Mouse (Mus musculus) liver (tissue): ENCODE measurements around the gene Fgr.
"Not testable (repeated sequence)": the region's sequence is repeated elsewhere in the genome, so short reads cannot be mapped to it uniquely, and the experiment has no call there.

Source experiments
- DNase-seq: peaks from one replicate; pipeline ENCODE4 v3.0.0-alpha.2; 2020; ENCODE audit warnings: mixed read lengths

Gene Fgr

DNA sequence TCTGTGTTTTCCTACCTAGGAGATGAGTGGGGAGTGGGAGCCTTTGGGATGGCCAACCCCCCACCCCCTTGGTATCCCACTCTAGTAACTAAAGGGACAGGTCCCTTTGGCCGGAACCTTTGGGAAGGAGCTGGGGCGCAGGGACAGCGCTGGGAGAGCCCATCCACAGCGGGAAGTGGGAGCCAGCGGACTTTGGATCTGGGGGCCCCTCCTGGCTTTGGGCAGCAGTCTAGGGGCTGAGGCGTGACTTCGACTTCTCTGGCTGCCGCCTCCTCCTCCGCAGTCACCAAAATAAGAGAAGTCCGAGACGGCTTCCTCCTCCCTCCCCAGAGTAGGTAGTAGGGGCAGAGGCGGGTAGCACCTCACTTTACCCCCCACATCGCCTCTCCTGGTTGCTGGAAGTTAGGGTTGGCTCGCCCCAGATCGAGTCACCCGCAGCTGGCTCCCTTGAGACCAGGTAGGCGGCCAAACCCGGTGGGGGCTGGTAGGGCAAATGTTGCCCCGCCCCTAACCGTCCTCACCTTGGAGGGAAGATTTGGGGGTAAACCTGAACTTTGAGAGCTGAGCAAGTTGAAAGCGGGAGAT is at the start of gene Fgr:
Gene Fgr (plus strand): TSS at position 282 of the 585 bp plus-strand sequence.
- DNase-seq = no peak

DNA sequence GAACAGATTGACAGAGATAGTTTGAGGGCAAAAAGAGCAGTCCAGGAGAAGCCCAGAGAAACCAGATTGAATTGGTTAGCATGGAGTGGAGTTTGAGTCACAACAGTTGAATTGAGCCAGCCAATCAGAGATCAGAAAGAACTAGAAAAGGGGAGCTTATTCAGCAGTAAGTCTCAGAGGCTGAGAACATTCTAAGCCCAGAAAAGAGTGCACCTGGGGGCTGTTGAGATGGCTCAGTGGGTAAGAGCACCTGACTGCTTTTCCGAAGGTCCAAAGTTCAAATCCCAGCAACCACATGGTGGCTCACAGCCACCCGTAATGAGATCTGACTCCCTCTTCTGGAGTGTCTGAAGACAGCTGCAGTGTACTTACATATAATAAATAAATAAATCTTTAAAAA is 47.4 kb upstream of the Fgr start:
- not testable (repeated sequence) for DNase-seq

DNA sequence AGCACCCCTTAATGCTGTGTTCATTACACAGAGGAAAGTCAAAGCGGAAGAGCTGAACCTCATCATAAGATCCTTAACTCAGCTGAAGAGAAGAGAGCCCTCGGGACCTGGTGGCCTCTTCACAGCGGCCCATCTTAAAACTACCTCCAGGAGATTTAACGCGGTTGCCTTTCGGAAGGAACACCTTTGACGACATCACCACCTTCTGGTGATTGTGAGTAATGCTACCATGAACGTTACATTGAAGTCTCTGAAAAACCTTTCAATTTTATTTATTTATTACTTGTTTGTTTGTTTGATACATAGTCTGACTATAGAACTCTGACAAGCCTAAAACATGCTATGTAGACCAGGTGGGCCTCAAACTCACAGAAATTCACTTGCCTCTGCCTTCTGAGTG is 43.1 kb upstream of the Fgr start:
- DNase-seq = no peak

DNA sequence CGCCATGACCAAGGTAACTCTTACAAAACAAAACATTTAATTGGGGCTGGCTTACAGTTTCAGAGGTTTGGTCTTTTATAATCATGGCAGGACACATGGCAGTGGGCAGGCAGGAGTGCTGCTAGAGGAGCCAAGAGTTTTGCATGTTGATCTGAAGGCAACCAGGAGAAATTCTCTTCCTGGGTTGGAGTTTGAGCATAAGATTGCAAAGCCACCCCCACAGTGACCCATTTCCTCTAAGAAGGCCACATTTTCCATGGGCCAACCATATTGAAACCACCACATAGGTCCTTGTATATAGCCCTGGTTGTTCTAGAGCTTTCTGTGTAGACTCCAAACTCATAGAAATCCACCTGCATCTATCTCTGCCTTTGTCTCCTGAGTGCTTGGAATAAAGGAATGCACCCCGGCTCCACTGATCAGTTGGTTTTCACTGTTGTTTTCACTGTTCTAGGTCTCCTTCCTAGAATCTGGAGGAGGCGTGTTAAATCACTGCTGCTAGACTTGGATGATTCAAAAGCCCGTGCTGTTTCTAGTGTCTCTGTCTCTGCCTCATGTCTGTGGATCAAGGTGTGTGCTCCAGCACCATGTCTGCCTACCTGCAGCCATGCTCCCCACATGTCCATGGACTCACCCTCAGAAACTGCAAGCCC is 41.0 kb upstream of the Fgr start:
- DNase-seq = no peak

DNA sequence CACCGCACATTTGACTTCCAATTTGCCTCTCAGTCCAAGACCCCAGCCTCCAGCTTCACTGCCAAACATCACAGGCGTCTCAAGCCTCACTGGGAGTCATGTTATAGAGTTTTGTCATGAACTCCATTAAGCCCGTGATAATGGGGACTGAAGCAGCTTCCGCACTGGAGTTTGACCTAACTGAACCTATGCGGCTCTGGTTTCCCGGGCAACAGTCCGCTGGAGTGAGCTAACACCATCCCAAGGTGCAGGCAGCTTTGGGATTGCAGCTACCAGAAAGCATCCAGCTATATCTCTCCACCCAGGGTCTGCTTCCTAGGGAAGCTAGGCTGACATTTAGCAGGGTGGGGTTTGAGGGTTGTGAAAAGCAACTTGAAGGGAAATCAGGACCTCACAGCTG is 39.3 kb upstream of the Fgr start:
- peak; percentile 22 for DNase-seq

DNA sequence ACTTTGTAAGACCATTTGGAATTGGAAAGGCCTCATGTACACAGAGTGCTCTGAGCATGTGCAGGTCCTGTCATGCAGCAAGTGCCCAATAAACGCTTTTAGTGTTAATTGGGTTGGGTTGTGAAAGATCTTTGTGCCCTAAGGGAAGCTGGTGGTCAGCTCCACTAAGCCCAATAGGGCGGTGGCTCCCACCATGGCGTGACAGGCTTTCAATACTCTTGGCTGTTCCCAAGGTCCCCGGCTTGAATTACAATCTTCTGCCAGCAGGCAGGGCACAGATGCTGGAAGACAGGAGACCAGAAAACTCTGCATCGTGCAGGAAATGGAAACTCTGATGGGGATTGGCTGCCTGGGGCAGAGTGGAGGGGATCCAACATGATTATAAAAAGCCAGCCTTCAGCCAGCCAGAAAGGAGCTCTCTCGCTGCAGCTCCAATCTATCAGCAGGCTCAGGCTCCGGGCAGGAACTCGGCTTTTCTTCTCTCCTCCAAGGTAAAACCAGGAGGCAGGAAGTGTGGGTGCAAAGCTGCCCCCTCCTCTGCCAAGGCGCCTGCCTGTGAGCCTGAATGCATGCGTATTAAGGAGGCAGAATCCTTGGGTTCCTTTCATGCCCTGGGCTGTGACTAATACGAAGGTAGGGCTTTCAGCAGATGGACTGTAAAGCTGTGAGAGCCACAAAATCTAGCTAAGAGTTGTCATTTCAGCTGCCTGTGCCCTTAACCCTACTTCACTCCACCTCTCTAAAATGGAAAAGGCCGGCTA is 35.5 kb upstream of the Fgr start:
- no peak for DNase-seq

DNA sequence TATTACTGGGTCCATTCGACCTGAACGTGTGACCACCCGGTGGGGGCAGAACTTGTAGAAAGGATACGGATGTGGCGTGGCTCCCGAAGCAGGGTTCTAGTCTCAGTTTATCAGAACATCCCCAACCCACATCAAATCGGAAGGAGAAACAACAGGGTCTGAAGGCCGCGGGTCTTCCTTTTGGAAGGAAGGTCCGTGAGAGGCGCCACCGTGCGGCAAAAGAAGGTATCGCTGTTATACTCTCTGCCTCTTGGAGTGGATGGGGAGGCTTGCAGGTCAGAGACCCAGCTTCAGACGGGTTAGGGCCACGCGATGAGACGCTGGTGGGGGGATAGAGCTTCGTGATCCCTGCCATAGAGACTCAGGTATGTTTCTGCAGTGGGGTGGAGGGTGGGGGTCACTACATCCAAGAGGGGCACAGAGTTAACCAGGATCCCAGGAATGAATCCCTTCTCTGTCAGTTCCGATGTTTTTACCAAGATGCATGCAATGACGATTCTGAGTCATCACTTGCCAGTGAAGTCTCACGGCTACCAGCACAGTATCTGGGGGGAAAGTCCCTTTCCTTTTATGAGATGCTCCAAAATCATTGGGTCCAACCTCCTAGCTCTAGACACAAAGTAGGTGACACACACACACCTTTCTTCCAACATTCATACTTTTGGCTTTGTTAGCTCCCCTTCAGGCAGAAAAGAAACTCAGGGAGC is 34.3 kb upstream of the Fgr start:
- peak; percentile 72 for DNase-seq

DNA sequence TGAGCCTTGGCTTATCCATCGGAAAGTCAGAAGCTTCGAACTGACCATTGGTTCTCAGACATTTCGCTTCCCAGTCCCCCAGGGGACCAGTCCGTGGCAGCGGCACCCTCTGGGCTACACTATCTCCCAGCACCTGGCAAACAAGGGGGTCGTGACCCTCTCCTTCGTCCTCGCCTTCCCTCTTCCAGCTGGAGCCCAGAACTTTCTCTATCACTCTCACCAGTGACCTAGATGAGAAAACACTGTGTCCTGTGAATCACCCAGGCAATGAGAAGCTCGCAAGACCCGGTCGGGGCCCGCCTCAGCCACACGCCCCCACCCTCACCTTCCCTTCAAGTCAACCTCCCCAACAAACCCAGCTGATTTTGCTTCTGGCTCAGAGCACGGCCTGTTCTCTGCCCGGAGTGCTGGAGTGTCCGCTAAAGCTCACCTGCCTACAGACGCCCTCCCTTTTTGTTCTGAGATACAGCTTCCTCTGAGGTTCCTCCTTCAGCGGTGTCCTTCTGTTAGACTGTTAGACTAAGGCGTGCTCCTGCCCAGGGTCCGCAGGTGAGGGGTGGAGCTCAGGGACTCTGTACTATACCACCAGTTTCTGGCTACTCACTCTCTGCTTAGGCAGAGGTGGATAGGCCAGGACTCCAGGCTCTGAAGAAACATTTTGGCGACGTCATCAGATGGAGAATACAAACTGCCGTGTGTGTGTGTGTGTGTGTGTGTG is 32.7 kb upstream of the Fgr start:
- no peak for DNase-seq

DNA sequence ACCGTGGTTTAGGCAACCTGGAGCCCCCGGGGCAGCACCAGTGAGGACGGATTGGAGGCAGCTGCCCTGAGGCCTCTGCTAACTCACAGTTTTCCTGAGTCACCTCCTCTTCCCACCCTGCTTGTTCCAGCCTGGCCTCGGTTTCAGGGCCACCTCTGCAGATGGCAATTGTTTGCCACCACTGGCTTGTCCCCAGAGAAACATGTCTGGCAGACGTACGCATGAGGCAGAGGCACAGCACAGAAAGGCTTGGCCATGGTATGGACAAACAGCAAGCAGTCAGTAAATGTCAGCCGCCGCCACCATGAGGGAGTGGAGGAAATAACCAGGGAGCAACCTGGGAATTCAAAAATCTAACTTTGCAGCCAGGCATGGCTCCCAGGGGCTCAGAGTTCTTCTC is 30.8 kb upstream of the Fgr start:
- no peak for DNase-seq

DNA sequence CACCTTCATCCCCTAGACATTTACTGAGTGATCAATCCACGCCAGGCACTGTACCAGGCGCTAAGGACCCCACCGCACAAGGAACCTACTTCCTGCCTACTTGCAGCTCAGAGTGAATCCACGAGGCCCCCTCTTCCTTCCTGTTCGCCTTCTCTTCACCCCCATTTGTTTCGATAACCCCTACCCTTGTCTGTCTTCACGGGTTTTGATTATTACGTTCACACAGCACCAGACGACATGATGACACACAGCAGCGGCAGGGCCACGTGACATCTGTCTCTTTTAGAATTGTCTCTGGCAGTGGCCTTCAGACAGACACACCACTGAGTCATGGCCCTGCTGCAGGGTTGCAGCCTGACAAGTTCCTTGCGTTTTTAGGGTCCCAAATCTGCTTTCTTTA is 29.8 kb upstream of the Fgr start:
- no peak for DNase-seq

DNA sequence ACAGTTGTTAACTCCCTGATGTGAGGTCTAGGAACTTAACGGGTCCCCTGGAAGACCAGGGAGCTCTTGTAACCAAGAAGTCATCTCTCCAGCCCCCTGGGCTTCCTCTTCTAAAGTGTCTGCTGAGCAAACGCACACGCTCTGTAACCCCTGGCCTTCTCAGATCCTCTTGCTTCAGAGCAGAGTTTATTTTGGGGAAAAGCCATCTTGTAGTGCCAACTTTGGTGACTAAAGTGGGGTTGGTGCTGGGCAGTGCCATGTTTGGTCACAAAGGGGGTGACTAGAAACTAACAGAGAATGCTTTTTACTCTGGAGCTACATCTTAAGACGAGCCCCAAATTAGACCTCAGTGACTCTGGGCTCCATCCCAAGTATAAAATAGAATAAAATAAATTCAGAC is 29.1 kb upstream of the Fgr start:
- DNase-seq = no peak

DNA sequence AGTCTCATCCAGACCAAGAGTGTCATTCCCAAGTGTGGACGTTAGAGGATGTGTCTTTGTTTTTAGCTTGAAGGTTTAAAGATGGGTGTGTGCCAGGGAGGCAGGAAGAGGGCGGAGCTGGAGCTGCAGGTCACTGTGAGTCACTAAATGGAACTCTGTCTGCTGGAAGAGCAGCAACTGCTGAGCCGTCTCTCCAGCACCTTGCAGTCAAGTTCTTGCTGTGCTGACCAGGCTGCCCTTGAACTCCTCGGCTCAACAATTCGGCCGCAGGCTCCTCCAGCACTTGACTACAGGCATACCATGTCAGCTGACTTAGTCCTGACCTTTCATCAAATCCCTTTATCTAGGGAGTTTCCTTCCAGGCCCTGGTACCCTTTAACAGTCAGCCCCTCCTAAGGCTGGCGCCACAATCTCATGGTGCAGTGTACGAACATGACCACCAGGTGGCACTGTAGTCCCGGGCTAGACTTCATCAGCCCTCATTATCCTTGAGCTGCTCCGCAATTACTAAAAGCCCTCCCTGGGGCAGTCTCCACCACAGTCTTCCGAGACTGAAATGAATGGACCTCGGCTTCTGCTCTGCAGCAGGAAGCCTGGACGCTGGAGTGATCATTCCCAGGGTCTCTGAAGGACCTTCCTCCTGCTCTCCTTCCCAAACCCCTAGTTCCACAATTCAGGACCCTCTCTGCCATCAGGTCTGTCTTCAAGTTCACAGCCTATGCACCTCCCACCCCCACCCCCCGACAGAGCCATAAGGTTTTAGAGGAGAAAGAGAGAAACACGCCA is 28.4 kb upstream of the Fgr start:
- DNase-seq = peak; percentile 81

DNA sequence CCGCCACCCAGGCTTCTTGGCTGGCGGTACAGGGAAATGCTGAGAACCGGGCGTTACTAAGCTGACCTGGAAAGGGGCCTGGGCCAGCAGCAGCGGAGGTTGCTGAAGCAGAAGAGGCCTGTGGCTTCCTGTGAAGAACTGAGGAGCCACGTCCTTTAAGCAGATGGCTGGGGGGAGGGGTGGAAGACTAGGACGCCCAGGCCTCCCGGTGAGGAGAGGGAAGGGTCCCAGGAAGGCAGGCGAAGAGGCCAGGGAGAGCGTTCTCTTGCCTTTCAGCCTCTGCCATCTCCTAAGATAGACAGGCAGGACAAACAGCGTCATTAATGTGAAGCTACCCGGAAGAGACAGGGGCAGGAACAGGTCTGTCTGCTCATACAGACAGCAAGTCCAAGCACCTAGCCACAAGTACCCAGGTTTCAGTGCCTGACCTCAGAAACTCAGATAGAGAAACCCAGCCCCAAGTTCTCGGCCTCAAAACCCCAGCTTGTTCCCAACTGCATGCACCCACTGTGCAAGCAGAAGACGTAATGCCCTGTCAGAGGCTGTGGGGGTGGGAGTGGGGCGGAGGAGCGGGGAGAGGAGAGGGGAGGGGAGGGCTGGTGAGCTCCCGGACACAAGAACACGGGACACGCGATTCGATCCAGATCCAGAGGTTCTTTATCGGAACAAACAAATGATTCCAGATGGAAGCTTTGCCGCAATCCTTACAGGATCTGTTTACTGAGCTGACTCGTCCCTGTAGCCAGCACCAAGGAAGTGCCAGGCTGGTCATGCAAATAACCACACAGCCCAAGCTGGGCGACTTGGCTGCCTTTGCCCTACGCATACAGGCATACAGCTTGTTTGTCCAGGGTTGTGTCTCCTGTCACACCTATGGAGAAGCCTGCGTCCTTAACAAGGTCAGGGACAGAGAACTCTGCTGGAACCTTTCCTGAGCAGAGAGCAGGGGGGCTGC is 27.6 kb upstream of the Fgr start:
- DNase-seq = peak; percentile 62

DNA sequence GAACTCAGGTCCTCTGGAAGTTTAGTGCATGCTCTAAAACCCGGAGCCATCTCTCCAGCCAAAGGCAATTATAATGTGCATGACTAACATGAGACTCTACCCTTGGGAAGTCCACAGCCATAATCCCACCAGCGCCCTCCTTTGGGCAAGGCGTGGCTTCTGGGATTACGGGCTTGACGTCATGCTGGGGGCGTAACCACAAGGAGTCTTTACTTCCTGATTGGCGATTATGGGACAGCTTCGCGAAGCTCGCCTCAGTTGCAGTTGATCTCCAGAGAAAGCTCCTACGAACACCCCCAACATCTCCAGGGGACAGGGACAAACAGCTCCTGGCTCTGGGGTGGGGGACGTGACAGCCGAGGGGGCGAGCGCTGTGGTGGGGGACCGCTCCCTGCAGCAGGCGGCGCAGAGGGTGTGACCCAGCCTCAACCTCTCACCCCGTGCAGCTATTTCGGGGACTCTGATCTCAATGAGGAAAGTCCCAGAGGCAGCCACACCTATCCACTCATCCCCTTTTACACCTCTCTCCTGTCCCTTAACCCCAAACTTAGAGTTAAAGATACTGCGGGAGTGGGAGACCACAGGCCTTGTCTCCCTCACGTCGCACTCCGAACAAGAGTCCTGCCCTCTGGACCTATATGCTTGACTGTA is 23.9 kb upstream of the Fgr start:
- peak; percentile 36 for DNase-seq

DNA sequence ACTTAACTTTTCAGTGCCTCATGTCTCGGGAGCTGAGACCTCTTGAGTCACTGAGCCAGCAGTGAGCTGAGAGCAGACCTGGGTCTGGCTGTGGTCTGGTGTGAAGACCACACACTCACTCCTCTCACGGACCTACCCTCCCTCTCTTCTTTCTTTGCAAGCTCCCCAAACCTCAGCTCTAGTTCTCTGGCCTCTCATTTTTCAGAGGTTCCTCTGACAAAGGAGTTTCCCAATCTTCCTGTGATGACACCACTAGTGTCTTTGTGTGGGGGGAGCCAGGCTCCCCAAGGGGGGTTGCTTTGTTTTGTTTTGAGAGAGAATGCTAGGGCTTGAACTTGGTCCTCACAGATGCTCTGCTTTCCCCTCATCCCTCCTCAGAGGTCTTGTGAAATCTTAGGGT is 22.9 kb upstream of the Fgr start:
- no peak for DNase-seq

DNA sequence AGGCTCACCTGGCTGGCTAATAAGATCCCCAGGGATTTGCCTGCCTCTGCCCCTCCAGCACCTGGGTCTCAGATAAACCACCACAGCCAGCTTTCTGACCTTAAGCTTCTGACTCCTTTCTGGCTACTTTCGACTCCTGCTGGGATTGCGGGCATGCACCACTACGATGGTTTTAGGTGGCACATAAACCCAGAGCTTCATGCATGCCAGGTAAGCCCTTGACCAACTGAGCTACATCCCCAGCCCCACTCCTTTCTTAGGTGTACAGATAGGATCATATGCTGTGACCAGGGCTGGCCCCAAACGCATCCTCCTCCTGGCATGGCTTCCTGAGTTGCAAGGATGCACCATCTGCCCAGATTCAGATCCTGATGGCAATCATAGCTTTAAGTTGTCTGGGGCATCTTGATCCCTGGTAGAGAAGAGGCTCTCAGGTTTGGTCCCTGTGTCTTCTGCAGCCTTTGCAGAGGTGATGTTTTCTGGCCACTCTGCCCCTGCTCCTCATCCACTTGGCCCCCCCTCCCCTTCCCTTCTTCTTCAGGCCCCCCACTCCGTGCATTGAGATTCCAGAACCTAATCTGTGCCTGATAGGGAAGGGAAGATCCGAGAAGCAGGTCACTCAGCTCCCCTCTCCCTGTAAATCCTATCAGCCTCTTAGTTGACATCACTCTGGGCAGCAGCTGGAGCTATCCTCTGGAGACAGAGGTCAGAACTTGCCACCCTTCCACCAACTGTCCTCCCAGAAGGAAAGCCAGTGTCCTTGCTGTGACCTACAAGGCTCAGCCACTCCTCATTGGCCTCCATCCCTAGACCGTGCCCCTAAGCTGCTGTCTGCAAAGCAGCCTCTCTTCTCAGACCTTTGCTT is 19.1 kb upstream of the Fgr start:
- DNase-seq = no peak

DNA sequence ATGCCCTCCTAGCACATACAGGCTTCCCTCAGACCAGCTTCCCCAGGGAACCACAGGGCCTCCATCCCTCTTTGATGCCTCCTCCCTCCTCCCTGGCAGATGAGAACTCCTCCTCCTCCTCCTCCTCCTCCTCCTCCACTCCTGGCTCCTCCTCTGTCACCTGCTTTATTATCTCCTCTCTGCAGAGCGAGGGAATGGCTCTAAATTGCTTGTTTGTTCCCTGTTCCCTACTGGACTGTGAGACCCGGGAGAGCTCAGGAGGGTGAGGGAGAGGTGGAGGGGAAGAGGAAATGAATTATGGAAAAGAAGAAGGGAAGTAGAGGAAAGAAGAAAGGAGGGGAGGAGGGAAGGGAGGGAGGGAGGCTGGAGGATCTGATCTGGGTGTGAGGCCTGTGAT is 18.5 kb upstream of the Fgr start:
- no peak for DNase-seq

DNA sequence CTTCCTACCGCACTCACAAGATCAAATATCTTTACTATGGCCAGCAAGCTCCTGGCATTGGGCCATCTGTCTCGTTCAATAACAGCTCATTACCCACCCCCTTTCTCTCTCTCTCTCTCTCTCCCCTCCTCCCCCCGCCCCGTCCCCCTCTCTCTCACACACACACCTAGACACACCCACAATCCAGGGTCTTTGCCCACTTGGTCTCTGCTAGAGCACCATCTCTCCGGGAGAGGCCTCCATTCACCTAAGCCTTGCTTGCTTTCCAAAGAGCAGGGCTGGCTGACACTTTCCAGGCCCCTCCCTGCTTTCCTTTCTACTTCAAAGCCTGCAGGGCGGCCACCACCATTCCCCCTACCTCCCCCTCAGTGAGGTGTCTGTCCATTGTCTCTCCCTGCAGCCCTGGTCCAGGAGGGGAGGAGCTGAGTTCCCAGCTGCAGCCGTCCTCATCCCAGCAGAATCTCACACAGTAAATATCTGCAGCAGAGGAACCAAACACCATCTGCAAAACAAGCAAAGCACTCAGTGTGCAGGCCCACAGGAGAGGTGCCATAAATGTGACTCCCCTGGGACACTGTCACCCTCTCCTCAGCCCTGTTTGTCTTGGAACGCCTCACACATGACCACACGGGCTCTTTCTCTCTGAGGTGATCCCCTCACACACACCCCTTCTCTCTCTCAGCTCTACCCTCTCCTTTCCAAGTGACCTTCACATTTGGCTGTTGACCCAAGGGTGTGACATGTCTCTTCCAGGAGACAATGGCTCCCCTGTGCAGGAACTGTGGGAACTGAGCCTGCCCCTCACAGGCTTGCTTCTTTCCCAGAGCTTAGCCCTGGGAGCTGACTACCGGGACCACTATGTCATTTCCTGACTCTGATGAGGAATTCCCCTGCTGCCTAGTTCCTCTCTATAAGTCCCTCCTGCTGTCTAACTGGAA is 14.9 kb upstream of the Fgr start:
- DNase-seq = peak; percentile 20
